Mouse (Mus musculus) Muller cell, postnatal 12 days (primary cell): Measurements from ENCODE around the gene Ddx58.

Experiments used
- DNase-seq: peaks from one replicate; pipeline ENCODE4 v3.0.0-alpha.2; 2015; ENCODE audit errors: inconsistent ontology term

Ddx58 gene

GRCm38 (mm10) chr4:40182651-40183320, 56.8 kb downstream of the Ddx58 start:
- DNase-seq, result peak; percentile 58

GRCm38 (mm10) chr4:40181681-40182080, 57.9 kb downstream of the Ddx58 start:
- DNase-seq, result no peak

- no peak for DNase-seq
Observed at GRCm38 (mm10) chr4:40180046-40180445, 59.6 kb downstream of the Ddx58 start.

- DNase-seq, result no peak
Observed at GRCm38 (mm10) chr4:40178584-40178983, 61.0 kb downstream of the Ddx58 start.

- no peak for DNase-seq
Observed at GRCm38 (mm10) chr4:40174321-40174720, 65.3 kb downstream of the Ddx58 start.

GRCm38 (mm10) chr4:40172336-40172735, 67.3 kb downstream of the Ddx58 start:
- DNase-seq, result no peak

- no peak for DNase-seq
Observed at GRCm38 (mm10) chr4:40171477-40171876, 68.2 kb downstream of the Ddx58 start.

- no peak for DNase-seq
Observed at GRCm38 (mm10) chr4:40163646-40164045, 76.0 kb downstream of the Ddx58 start.

GRCm38 (mm10) chr4:40160591-40161434, 78.8 kb downstream of the Ddx58 start:
- no peak for DNase-seq

- no peak for DNase-seq
Observed at GRCm38 (mm10) chr4:40158224-40158540, 81.4 kb downstream of the Ddx58 start.

GRCm38 (mm10) chr4:40157500-40158223, 82.0 kb downstream of the Ddx58 start:
- no peak for DNase-seq

GRCm38 (mm10) chr4:40156582-40157499, 82.8 kb downstream of the Ddx58 start:
- no peak for DNase-seq

- DNase-seq, result no peak
Observed at GRCm38 (mm10) chr4:40156153-40156552, 83.5 kb downstream of the Ddx58 start.

GRCm38 (mm10) chr4:40155467-40155999, 84.1 kb downstream of the Ddx58 start:
- DNase-seq, result no peak

- no peak for DNase-seq
Observed at GRCm38 (mm10) chr4:40154751-40155150, 84.9 kb downstream of the Ddx58 start.
